Mouse (Mus musculus) B cell, adult 67 days (primary cell): ENCODE results near the gene Borcs7. TPM values are rescaled to one million over a fixed set of nuclear protein-coding genes. Genes with fewer than 3 reads are reported as not detected.

Experiments
- total RNA-seq, 2 experiments: library from RNA; stranded (reverse); gene quantifications; 4 replicates each; pipeline ENCODE4 v1.2.4; 2023

Borcs7 gene
- total RNA-seq: 10 to 100 TPM; 10.2 to 12.5 TPM

GRCm38 (mm10) chr19:46689460-46690372, at the start of gene Borcs7:
Gene Borcs7, plus strand, starts transcription at chr19:46689906.

GRCm38 (mm10) chr19:46672766-46673418, 16.8 kb upstream of the Borcs7 start, which contains the start of gene Cyp17a1:
Gene Cyp17a1, minus strand, starts transcription at chr19:46673172.

GRCm38 (mm10) chr19:46707296-46708151, 17.8 kb downstream of the Borcs7 start, which contains the start of gene As3mt:
Gene As3mt, plus strand, starts transcription at chr19:46707458.

Other genes with a start within 250 kb of the Borcs7 start
- gene Trim8, start 188.2 kb upstream of the Borcs7 start, total RNA-seq: 10 to 100 TPM; 80.5 to 85.8 TPM
- gene Arl3, start 116.7 kb upstream of the Borcs7 start, total RNA-seq: 10 to 100 TPM; 13.2 to 14.5 TPM
- 10 to 100 TPM; 12.5 to 18.0 TPM for gene Sfxn2, start 116.5 kb upstream of the Borcs7 start, total RNA-seq
- 10 to 100 TPM; 59.6 to 69.4 TPM for gene Wbp1l, start 90.8 kb upstream of the Borcs7 start, total RNA-seq
- not detected for gene Cyp17a1, start 16.7 kb upstream of the Borcs7 start, total RNA-seq
- gene As3mt, start 17.6 kb downstream of the Borcs7 start, total RNA-seq: 10 to 100 TPM; 44.9 to 48.8 TPM
- 1 to 10 TPM; 3.7 to 4.1 TPM for gene Cnnm2, start 71.7 kb downstream of the Borcs7 start, total RNA-seq